Mouse (Mus musculus): ENCODE data around the gene Zfp524.
"Not testable (repeated sequence)": the region's sequence is repeated elsewhere in the genome, so short reads cannot be mapped to it uniquely, and the experiment has no call there.

Gene Zfp524

DNA sequence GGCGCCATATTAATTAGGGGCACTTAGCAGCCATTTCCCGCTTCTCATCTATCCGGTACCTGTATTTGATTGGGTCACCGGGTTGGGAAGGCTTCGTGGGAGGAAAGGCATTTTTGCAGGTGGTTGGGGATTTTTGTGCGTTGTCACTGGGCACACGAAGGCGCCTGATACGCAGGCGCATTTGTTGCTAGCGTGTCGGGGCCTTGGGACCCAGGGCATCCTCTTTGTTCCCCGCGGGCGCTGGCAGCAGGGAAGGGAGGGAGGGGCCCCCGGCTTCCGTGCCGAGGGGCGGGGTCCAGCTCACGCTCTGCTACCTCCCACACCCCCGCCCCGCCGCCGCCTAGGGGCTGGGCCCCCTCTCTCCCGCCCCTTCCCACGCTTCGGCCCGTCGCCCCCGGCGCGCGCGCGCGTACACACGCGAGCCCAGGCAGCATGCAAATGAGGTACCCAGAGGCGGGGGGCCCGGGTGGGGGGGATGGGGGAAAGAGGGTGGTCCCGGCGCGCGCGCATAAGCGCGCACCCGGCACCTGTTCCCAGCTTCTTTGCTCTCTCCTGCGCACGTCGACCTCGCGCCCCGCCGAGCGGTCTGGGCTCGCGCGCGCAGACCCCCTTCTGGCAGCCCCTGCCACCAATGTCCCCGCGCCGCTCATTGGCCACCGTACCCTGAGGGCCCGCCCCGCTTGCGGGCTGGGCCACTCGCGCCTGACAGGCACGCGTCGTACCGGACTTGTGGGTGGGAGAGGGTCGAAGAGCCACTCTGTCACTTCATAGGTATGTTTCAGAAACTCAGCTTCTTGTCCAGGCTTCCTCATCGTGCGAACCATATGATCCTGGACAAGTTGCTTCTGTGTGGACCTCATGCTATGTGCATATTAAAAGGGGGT is 1.1 kb downstream of the Zfp524 start, which contains the start of gene Gm44973:
Gm44973 (plus strand) TSS at position 379 of the 884 bp plus-strand sequence.
- peak; percentile 98 for DNase-seq (ENCODE audit: extremely low spot score, low spot score)

DNA sequence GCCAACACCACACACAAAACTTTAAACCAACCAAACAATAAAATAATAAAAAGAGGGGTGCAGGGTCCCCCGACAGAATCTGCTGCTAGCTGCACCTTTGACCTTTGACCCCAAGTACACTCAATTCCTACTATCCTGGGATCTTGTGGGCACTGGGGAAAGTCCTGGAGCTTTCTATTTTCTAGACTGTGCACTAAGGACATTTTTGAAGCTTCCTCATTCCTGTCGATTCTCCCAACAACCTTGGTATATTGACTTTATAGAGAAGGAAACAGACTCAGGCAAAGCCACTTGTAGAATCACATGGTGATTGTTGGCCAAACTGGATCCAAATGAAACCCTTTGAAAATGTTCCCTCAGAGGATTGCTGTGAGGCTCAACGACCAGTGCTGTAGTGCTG is 1.8 kb downstream of the Zfp524 start:
- no peak for DNase-seq (ENCODE audit: extremely low spot score, low spot score)

GRCm38 (mm10) chr7:5016920-5017319 is 2.7 kb downstream of the Zfp524 start:
- DNase-seq (ENCODE audit: extremely low spot score, low spot score): no peak

- DNase-seq (ENCODE audit: extremely low spot score, low spot score): no peak
Observed at GRCm38 (mm10) chr7:5017352-5017751, 3.1 kb downstream of the Zfp524 start.

DNA sequence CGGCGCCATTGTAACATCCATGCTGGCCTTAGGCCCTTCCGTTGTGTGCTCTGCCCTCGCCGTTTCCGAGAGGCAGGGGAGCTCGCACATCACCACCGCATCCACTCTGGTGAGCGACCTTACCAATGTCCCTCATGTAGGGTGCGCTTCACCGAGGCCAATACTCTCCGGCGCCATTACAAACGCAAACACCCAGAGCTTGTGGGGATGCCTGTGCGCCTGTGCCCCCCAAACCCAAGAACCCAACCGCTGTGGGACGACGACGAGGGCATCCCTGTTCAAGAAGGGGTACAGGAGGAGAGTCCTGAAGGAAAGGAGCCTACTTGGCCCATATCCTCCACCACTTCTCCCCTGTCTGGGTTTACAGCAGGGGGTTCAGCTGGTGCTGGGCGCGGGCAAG is 3.7 kb downstream of the Zfp524 start:
- DNase-seq (ENCODE audit: extremely low spot score, low spot score): no peak

DNA sequence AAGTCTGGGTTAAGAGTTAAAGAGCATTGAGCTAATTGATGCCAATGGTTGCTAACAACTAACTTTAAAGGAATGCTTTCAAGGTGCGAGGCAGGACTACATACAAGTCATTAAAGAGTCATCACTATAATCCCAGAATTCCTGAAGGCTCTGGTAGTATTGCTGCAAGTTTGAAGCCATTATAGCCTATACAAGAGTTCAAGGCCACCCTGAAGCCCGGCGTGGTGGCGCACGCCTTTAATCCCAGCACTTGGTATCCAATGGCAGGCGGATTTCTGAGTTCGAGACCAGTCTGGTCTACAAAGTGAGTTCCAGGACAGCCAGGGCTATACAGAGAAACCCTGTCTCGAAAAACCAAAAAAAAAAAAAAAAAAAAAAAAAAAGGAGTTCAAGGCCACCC is 5.4 kb downstream of the Zfp524 start:
- not testable (repeated sequence) for DNase-seq (ENCODE audit: extremely low spot score, low spot score)

DNA sequence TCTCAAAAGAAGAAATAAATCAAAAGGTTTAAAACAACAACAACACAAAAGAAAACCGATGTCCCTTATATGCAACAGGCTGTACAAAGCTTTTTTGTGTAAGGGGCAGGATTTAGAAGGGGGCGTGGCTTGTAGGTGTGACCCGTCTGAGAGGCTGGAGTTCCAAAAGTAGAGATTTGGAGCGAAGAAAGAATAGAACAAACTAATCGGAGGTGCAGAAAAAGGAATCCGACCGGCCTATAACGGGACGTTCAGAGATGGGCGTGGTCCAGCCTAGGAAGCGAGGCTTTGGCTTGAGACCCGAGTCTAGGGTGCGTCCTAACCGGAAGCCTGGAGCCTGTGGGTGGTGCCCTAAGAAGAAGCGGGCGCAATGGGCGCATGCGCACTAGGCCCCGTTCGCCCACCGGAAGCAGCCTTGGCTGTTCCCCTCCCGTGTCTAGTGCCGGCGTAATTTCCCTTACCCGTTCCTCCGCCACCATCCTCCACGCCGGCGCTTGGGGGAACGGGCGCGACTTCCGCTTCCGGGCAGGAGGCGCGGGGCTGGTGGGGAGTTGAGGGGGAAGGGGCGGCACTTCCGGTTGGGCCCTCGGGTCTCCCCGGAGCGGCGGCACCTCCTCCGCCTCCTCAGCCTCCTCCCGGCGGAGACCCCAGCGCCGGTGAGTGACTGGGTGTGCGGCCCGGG is 5.9 kb downstream of the Zfp524 start, which contains the start of the genes Zfp865 and Ccdc106:
Zfp865 (plus strand) TSS at position 377 of the 682 bp plus-strand sequence.
Ccdc106 (plus strand) TSS at position 554 of the 682 bp plus-strand sequence.
- DNase-seq (ENCODE audit: extremely low spot score, low spot score): peak; percentile 99

- no peak for DNase-seq (ENCODE audit: extremely low spot score, low spot score)
Observed at GRCm38 (mm10) chr7:5020685-5021084, 6.5 kb downstream of the Zfp524 start.

DNA sequence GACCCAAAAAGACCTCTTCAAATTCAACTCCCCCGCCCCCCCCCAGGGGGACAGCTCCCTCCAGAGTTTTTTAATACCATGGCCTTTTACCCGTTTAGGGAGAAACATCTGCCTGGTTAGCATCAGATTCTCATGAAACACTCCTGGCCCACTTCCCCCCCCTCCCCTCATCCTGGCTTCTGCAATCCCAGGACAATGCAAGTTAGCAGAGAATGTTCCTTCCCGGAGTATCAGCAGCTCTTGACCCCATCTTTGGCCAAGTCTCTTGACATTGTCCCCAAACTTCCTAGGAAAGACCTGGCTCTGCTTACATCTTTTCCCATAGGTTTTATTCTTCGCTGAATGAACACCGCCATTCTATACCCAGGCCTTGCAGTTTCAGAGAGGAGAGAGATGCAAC is 7.0 kb downstream of the Zfp524 start:
- DNase-seq (ENCODE audit: extremely low spot score, low spot score): no peak

DNA sequence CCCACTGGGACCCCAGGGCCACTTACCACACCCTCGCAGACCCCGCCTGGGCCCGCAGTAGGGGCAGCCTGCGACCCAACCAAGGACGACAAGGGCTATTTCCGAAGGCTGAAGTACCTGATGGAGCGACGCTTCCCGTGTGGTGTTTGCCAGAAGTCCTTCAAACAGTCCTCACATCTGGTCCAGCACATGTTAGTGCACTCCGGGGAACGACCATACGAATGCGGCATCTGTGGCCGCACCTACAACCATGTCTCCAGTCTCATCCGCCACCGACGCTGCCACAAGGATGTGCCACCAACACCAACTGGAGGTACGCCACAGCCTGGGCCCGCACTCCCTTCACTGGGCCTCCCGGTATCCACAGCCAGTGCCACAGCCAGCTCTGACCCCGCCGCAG is 15.3 kb downstream of the Zfp524 start:
- no peak for DNase-seq (ENCODE audit: extremely low spot score, low spot score)

- no peak for DNase-seq (ENCODE audit: extremely low spot score, low spot score)
Observed at GRCm38 (mm10) chr7:5029946-5030345, 15.7 kb downstream of the Zfp524 start.

- DNase-seq (ENCODE audit: extremely low spot score, low spot score): no peak
Observed at GRCm38 (mm10) chr7:5030554-5031275, 16.5 kb downstream of the Zfp524 start.

- no peak for DNase-seq (ENCODE audit: extremely low spot score, low spot score)
Observed at GRCm38 (mm10) chr7:5031496-5031895, 17.3 kb downstream of the Zfp524 start.

- DNase-seq (ENCODE audit: extremely low spot score, low spot score): no peak
Observed at GRCm38 (mm10) chr7:5033818-5034217, 19.6 kb downstream of the Zfp524 start, which contains the start of gene 4632433K11Rik. Gene 4632433K11Rik, plus strand, starts transcription at chr7:5034118.

DNA sequence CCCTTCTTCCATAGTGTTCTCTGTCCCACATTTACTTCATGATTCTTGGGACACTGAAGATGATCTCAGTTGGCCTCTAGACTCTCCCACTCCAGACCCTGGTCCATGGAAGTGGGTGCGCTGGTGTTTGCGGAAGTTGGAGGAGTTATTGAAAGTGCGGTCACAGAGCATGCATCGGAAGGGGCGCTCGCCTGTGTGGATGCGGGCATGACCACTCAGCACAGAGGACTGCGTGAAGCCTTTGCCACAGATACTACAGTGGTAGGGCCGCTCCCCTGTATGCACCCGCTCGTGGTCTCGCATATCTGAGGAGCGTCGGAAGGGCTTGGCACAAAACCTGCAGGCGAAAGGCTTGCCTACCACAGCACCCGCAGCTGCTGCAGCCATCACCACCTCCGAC is 21.4 kb downstream of the Zfp524 start:
- DNase-seq (ENCODE audit: extremely low spot score, low spot score): no peak

DNA sequence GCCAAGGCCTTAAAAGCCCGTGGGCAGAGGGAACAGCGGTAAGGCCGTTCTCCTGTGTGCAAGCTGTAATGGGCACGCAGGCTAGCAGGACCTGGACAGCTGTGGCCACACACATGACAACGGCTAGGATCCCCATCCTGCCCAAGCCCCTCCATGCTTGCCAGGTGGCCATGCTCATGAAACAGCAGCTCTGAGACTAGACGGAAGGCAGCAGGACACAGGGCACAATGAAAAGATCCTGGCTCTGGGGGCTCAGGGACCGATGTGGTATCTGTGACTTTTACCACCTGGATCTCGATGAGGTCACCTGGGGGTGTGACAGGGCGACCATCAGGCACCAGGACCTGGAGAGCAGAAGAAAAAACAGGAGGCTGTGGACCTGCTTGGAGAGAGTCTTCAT is 21.9 kb downstream of the Zfp524 start:
- DNase-seq (ENCODE audit: extremely low spot score, low spot score): no peak

DNA sequence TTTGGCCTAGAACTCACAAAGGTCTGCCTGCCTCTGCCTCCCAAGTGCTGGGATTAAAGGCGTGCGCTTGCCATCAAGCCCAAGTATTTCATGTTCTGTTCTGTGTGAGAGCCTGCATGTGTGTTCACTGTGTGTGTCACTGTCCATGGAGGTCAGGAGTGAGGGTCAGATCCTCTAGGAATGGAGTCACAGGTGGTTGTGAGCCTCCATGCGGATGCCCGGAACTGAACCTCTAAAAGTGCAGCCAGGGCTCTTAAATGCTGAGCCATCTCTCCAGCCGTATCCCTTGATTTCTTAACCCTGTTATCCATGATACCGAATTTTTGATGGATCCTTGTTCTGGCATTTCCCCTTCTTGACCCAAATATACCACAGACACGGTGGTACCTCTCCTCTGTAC is 22.8 kb downstream of the Zfp524 start:
- no peak for DNase-seq (ENCODE audit: extremely low spot score, low spot score)

DNA sequence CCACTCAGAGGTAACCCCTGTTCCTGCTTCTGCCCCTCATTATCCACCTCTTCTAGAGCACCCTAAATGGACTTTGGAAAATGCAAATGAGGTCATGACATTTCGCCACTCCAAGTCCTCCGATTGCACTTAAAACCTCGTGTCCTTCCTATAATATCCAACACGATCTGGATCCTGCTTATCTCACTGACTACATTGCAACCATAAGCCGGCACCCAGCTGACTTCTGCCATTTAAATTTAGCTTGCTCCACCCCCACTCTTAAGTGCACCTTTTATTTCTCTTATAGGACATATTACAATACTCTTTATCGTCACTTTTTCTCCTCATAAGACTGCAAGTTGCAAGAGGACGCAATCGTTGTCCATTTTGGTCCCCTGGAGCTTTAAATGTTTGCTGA is 23.3 kb downstream of the Zfp524 start:
- no peak for DNase-seq (ENCODE audit: extremely low spot score, low spot score)

DNA sequence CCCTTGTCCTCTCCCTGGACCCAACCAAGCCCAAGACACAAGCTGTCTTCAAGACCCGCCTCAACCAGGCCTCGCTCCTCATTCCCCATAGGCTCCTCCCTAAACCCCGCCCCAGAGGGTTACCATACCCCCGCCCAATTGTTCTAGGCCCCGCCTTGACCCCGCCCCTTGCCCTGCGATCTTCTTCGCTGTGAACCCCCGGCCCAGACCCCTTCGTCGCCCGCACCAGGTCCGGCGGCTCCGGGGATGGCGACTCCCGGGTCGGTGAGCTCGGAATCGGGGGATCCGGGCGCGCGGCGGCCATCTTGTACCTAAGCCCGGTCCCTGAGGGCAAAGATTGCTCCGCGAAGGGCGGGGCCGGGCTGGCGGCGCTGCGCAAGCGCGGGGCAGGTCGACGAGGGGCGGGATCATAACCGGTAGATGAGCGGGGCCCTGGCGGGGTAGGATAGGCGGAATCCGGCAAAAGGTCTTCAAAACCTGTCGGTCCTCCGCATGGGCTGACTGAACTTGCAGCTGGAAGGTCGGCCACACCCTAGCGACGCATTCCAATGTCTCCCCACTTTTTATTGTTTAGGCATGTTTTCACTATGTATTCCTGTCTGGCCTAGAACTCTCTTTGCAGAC is 24.0 kb downstream of the Zfp524 start, which contains the start of gene Zfp784:
Zfp784 (minus strand) TSS at position 338 of the 624 bp plus-strand sequence.
- DNase-seq (ENCODE audit: extremely low spot score, low spot score): peak; percentile 94

DNA sequence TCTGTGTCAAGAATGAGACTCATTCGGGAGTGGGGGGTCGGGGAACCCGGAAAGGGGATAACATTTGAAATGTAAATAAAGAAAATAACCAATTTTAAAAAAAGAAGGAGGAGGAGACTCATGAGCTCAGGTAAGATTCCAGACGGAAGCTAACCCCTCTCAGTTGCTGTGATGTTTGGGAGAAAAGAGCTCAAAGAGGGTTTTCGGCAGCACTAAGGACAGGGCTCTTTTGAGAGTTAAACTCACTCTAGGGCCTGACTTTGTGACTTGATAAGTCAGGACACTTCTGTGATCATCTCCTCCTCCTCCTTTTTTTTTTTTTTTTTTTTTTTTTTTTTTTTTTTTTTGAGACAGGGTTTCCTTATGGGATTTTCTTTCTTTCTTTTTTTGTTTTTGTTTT is 24.7 kb downstream of the Zfp524 start:
- DNase-seq (ENCODE audit: extremely low spot score, low spot score): no peak

GRCm38 (mm10) chr7:5044981-5045380 is 30.8 kb downstream of the Zfp524 start:
- no peak for DNase-seq (ENCODE audit: extremely low spot score, low spot score)
